ENCODE assay signal across 7 mouse cellular contexts in genomic region chr8:95067582-95067981, GRCm38 (mm10). TPM values are rescaled to one million over a fixed set of nuclear protein-coding genes. Genes with fewer than 3 reads are reported as not detected.
DNase-seq lines count a peak whose midpoint lies in the region; ATAC-seq and TF ChIP-seq lines count a peak whose summit lies in the region.

No protein-coding gene starts in this region.

- WGBS in liver, embryonic 13.5 days (ENCODE audit: insufficient replicate concordance), result 40% methylated on average over 3 of the region's 3 CpGs

- H3K4me2 ChIP-seq in liver, embryonic 13.5 days, result no peak overlapping the region

- no peaks in the 10 kb centered on the region for H3K27me3 ChIP-seq in liver, embryonic 13.5 days

- in situ Hi-C loops in ES-E14 (cut with MboI; ENCODE audit: low sequenced_read_pairs in 2 of 2, unreplicated experiment in 2 of 2), result no loop called here

- H3K4me1 ChIP-seq in ES-E14 (ENCODE audit: control insufficient read depth in 2 of 2, insufficient read depth in 2 of 2, low read length in 2 of 2, poor library complexity in 1 of 2), result peaks cover 0 to 5% of the 10 kb centered on the region in 2 experiments; a peak in 1 of 4 replicates
- 0 out of 2 replicates have a peak, but pooled peaks cover 3% of the 10 kb centered on the region for H3K4me1 ChIP-seq in liver, embryonic 13.5 days (replicated peaks)

- peak; percentile 19 to 49 for DNase-seq in left cerebral cortex, adult 18-20 months (ENCODE audit: low spot score in 2 of 2)
- no peak for DNase-seq in left cerebral cortex, adult 8-10 months (ENCODE audit: low spot score in 2 of 2)
- peak; percentile 88 for DNase-seq in ES-E14 (ENCODE audit: low read depth, low spot score)
- DNase-seq in adrenal gland, adult 2 months, result peak; percentile 47
- DNase-seq in forelimb bud, embryonic 11.5 days (ENCODE audit: low read depth, low spot score), result peak; percentile 43
- peak; percentile 54 for DNase-seq in liver, embryonic 13.5 days
- DNase-seq in spleen, adult 12 weeks (ENCODE audit: low spot score), result peak; percentile 38

- no peak overlapping the region for H3K4me3 ChIP-seq in ES-E14 (ENCODE audit: insufficient read depth in 1 of 2, low read depth in 1 of 2, low read length in 2 of 2, poor library complexity in 1 of 2, severe bottlenecking in 1 of 2)
- no peak overlapping the region for H3K4me3 ChIP-seq in liver, embryonic 13.5 days (replicated peaks)

- H3K9me3 ChIP-seq in ES-E14 (ENCODE audit: control insufficient read depth, insufficient read depth, low read depth, low read length), result no peaks in the 10 kb centered on the region
- no peaks in the 10 kb centered on the region for H3K9me3 ChIP-seq in liver, embryonic 13.5 days (replicated peaks)

- H3K27ac ChIP-seq in ES-E14 (ENCODE audit: insufficient read depth, low read depth, low read length, poor library complexity, severe bottlenecking), result no peak overlapping the region
- no peak overlapping the region for H3K27ac ChIP-seq in liver, embryonic 13.5 days

- ATAC-seq in liver, embryonic 13.5 days (ENCODE audit: low read depth), result no peak

- H3K36me3 ChIP-seq in ES-E14 (ENCODE audit: control insufficient read depth, insufficient read depth, low read length, poor library complexity, severe bottlenecking), result no peaks in the 10 kb centered on the region
- no peaks in the 10 kb centered on the region for H3K36me3 ChIP-seq in liver, embryonic 13.5 days

- no peak overlapping the region for H3K9ac ChIP-seq in ES-E14 (ENCODE audit: insufficient read depth, low read depth, low read length, poor library complexity, severe bottlenecking)
- H3K9ac ChIP-seq in liver, embryonic 13.5 days, result no peak overlapping the region

TF ChIP-seq in ES-E14, 5 proteins besides CTCF, POLR2A, EP300 and RAD21:
- TF ChIP-seq MAFK (IDR thresholded peaks at IDR 0.05; ENCODE audit: insufficient read depth, low read depth, low read length) (no peak), ZC3H11A (IDR thresholded peaks at IDR 0.05; ENCODE audit: borderline replicate concordance, low read depth, low read length) (no peak), HCFC1 (IDR thresholded peaks at IDR 0.05; ENCODE audit: borderline replicate concordance, insufficient read depth, low read length) (no peak), ZNF384 (IDR thresholded peaks at IDR 0.05; ENCODE audit: low read depth, low read length) (no peak), CHD2 (IDR thresholded peaks at IDR 0.05; ENCODE audit: low read depth, low read length) (no peak)

RNA-seq across cellular contexts. Expression of gene Drc7, which starts 12.7 kb away (rescaled TPM):
- total RNA-seq in left cerebral cortex, adult 18-20 months (2021), result under 1 TPM; 0.45 to 0.81 TPM
- total RNA-seq in left cerebral cortex, adult 8-10 months (2022), result 1 to 10 TPM; 1.2 to 2.6 (median 1.9) TPM
- total RNA-seq in ES-E14 (2012; rRNA removed), result 0.94 and 1.1 TPM in 2 replicates
- total RNA-seq in adrenal gland, adult 2 months (2021), result not detected
- polyA plus RNA-seq in adrenal gland, adult 2 months (2012; rRNA removed), result not detected in 2 replicates
- polyA plus RNA-seq in liver, embryonic 13.5 days (2015; fragmentation: Nextera tagmentation; extraction: Ambion mirVana), result 0.19 and 0.21 TPM in 2 replicates

RNA-seq across cellular contexts. Expression of gene Katnb1, which starts 13.4 kb away (rescaled TPM):
- total RNA-seq in left cerebral cortex, adult 18-20 months (2021), result 10 to 100 TPM; 42.1 to 50.6 TPM
- 10 to 100 TPM; 46.1 to 50.9 (median 47.7) TPM for total RNA-seq in left cerebral cortex, adult 8-10 months (2022)
- 23.5 and 31.2 TPM in 2 replicates for total RNA-seq in ES-E14 (2012; rRNA removed)
- 10 to 100 TPM; 11.0 to 17.7 TPM for total RNA-seq in adrenal gland, adult 2 months (2021)
- 18.9 and 19.1 TPM in 2 replicates for polyA plus RNA-seq in adrenal gland, adult 2 months (2012; rRNA removed)
- polyA plus RNA-seq in liver, embryonic 13.5 days (2015; fragmentation: Nextera tagmentation; extraction: Ambion mirVana), result 14.8 and 15.4 TPM in 2 replicates

RNA-seq across cellular contexts. Expression of gene Adgrg3, which starts 50.1 kb away (rescaled TPM):
- total RNA-seq in left cerebral cortex, adult 18-20 months (2021), result under 1 TPM; 0.30 to 0.87 TPM
- total RNA-seq in left cerebral cortex, adult 8-10 months (2022), result under 1 TPM in 2 of 4 experiments, not detected in 2; 0.27 to 0.30 TPM
- total RNA-seq in ES-E14 (2012; rRNA removed), result 0.36 TPM in 1 of 2 replicates, not detected in the other
- 1 to 10 TPM; 2.0 to 2.8 TPM for total RNA-seq in adrenal gland, adult 2 months (2021)
- 9.1 and 11.2 TPM in 2 replicates for polyA plus RNA-seq in adrenal gland, adult 2 months (2012; rRNA removed)
- polyA plus RNA-seq in liver, embryonic 13.5 days (2015; fragmentation: Nextera tagmentation; extraction: Ambion mirVana), result 5.5 and 6.0 TPM in 2 replicates

Comparison
In these comparisons a context has a peak if more than half of its experiments do, and no peak if none do; other contexts are left out.
1. DNase-seq: peak in left cerebral cortex, adult 18-20 months (2 of 2), ES-E14 (single experiment), adrenal gland, adult 2 months (single experiment), forelimb bud, embryonic 11.5 days (single experiment), liver, embryonic 13.5 days (single experiment) and spleen, adult 12 weeks (single experiment); none in left cerebral cortex, adult 8-10 months (0 of 2).